Mouse (Mus musculus): ENCODE measurements around the gene Psmf1. TPM values are rescaled to one million over a fixed set of nuclear protein-coding genes. Genes with fewer than 3 reads are reported as not detected.

Gene Psmf1
- polyA plus RNA-seq, 2 experiments: 23.9 to 46.2 TPM

- no peak overlapping the region for H3K4me3 ChIP-seq (ENCODE audit: insufficient read depth in 1 of 2, low read depth in 2 of 2, low read length in 2 of 2)
- no peak overlapping the region for H3K9ac ChIP-seq (replicated peaks)
- no peak overlapping the region for H3K4me2 ChIP-seq (ENCODE audit: low read depth)
- H3K27ac ChIP-seq: no peak overlapping the region
- no peak for ATAC-seq (ENCODE audit: insufficient read depth)
- 78% methylated on average over 2 of the region's 2 CpGs for WGBS (ENCODE audit: insufficient replicate concordance)
- no peaks in the 10 kb centered on the region for H3K4me1 ChIP-seq (replicated peaks; ENCODE audit: control insufficient read depth in 2 of 2, insufficient read depth in 2 of 2, low read length in 1 of 2)
- no peak for TF ChIP-seq CTCF (IDR thresholded peaks at IDR 0.05; ENCODE audit: low read depth)
- TF ChIP-seq EP300 (IDR thresholded peaks at IDR 0.05; ENCODE audit: low read depth): no peak
- peaks cover 39% of the 10 kb centered on the region for H3K36me3 ChIP-seq (replicated peaks; ENCODE audit: control insufficient read depth, insufficient read depth, low read depth)
- H3K27me3 ChIP-seq (ENCODE audit: control insufficient read depth, insufficient read depth, low read length): no peaks in the 10 kb centered on the region
- H3K9me3 ChIP-seq (ENCODE audit: control insufficient read depth, low read length): no peaks in the 10 kb centered on the region
- DNase-seq (ENCODE audit: low read depth in 3 of 3, low spot score in 3 of 3): no peak
Measured at GRCm38 (mm10) chr2:151716318-151717055, 27.5 kb downstream of the Psmf1 start.

GRCm38 (mm10) chr2:151715526-151715925 lies 28.5 kb downstream of the Psmf1 start:
- no peaks in the 10 kb centered on the region for H3K27me3 ChIP-seq (ENCODE audit: control insufficient read depth, insufficient read depth, low read length)
- H3K9me3 ChIP-seq (ENCODE audit: control insufficient read depth, low read length): no peaks in the 10 kb centered on the region
- H3K4me1 ChIP-seq (replicated peaks; ENCODE audit: control insufficient read depth in 2 of 2, insufficient read depth in 2 of 2, low read length in 1 of 2): no peaks in the 10 kb centered on the region
- ATAC-seq (ENCODE audit: insufficient read depth) (no peak), DNase-seq (ENCODE audit: low read depth in 3 of 3, low spot score in 3 of 3) (no peak)
- TF ChIP-seq CTCF (IDR thresholded peaks at IDR 0.05; ENCODE audit: low read depth) (no peak), EP300 (IDR thresholded peaks at IDR 0.05; ENCODE audit: low read depth) (no peak)
- H3K4me2 ChIP-seq (ENCODE audit: low read depth): no peak overlapping the region
- H3K27ac ChIP-seq: no peak overlapping the region
- H3K4me3 ChIP-seq (ENCODE audit: insufficient read depth in 1 of 2, low read depth in 2 of 2, low read length in 2 of 2): no peak overlapping the region
- WGBS (ENCODE audit: insufficient replicate concordance): 84% methylated on average over 4 of the region's 4 CpGs
- H3K36me3 ChIP-seq (replicated peaks; ENCODE audit: control insufficient read depth, insufficient read depth, low read depth): peaks cover 34% of the 10 kb centered on the region
- no peak overlapping the region for H3K9ac ChIP-seq (replicated peaks)

GRCm38 (mm10) chr2:151712647-151713046 lies 31.3 kb downstream of the Psmf1 start:
- no peak overlapping the region for H3K9ac ChIP-seq (replicated peaks)
- ATAC-seq (ENCODE audit: insufficient read depth): no peak
- H3K27me3 ChIP-seq (ENCODE audit: control insufficient read depth, insufficient read depth, low read length): no peaks in the 10 kb centered on the region
- H3K4me1 ChIP-seq (replicated peaks; ENCODE audit: control insufficient read depth in 2 of 2, insufficient read depth in 2 of 2, low read length in 1 of 2): no peaks in the 10 kb centered on the region
- peaks cover 8% of the 10 kb centered on the region; the same call in 1 of the 2 replicates for H3K36me3 ChIP-seq (replicated peaks; ENCODE audit: control insufficient read depth, insufficient read depth, low read depth)
- DNase-seq (ENCODE audit: low read depth in 3 of 3, low spot score in 3 of 3): peak in 2 of 3 experiments; percentile 9 to 11
- H3K4me3 ChIP-seq (ENCODE audit: insufficient read depth in 1 of 2, low read depth in 2 of 2, low read length in 2 of 2): no peak overlapping the region
- H3K9me3 ChIP-seq (ENCODE audit: control insufficient read depth, low read length): no peaks in the 10 kb centered on the region
- WGBS (ENCODE audit: insufficient replicate concordance): 20% methylated on average over 3 of the region's 3 CpGs
- no peak overlapping the region for H3K4me2 ChIP-seq (ENCODE audit: low read depth)
- TF ChIP-seq EP300 (IDR thresholded peaks at IDR 0.05; ENCODE audit: low read depth) (no peak), CTCF (IDR thresholded peaks at IDR 0.05; ENCODE audit: low read depth) (no peak)
- H3K27ac ChIP-seq: no peak overlapping the region

- Histone ChIP-seq H3K36me3 (replicated peaks; ENCODE audit: control insufficient read depth, insufficient read depth, low read depth) (no peaks in the 10 kb centered on the region), H3K4me3 (ENCODE audit: insufficient read depth in 1 of 2, low read depth in 2 of 2, low read length in 2 of 2) (peak overlapping the region in 1 of 2 experiments; percentile 42; a peak in 2 of 4 replicates), H3K9ac (replicated peaks) (no peak overlapping the region), H3K27ac (no peak overlapping the region), H3K27me3 (ENCODE audit: control insufficient read depth, insufficient read depth, low read length) (peaks cover 46% of the 10 kb centered on the region), H3K9me3 (ENCODE audit: control insufficient read depth, low read length) (no peaks in the 10 kb centered on the region), H3K4me2 (ENCODE audit: low read depth) (peak overlapping the region; percentile 59), H3K4me1 (replicated peaks; ENCODE audit: control insufficient read depth in 2 of 2, insufficient read depth in 2 of 2, low read length in 1 of 2) (no peaks in the 10 kb centered on the region)
- 4% methylated on average over 17 of the region's 17 CpGs for WGBS (ENCODE audit: insufficient replicate concordance)
- DNase-seq (ENCODE audit: low read depth in 3 of 3, low spot score in 3 of 3) (no peak), ATAC-seq (ENCODE audit: insufficient read depth) (no peak)
- no peak for TF ChIP-seq EP300 (IDR thresholded peaks at IDR 0.05; ENCODE audit: low read depth)
- no peak for TF ChIP-seq CTCF (IDR thresholded peaks at IDR 0.05; ENCODE audit: low read depth)
Measured at GRCm38 (mm10) chr2:151702851-151703190, 41.2 kb downstream of the Psmf1 start.

- TF ChIP-seq CTCF (IDR thresholded peaks at IDR 0.05; ENCODE audit: low read depth) (no peak), EP300 (IDR thresholded peaks at IDR 0.05; ENCODE audit: low read depth) (no peak)
- peaks cover 46% of the 10 kb centered on the region for H3K27me3 ChIP-seq (ENCODE audit: control insufficient read depth, insufficient read depth, low read length)
- under 1% methylated on average over 91 of the region's 97 CpGs for WGBS (ENCODE audit: insufficient replicate concordance)
- H3K36me3 ChIP-seq (replicated peaks; ENCODE audit: control insufficient read depth, insufficient read depth, low read depth): no peaks in the 10 kb centered on the region
- H3K4me1 ChIP-seq (replicated peaks; ENCODE audit: control insufficient read depth in 2 of 2, insufficient read depth in 2 of 2, low read length in 1 of 2): no peaks in the 10 kb centered on the region
- H3K27ac ChIP-seq: no peak overlapping the region
- DNase-seq (ENCODE audit: low read depth in 3 of 3, low spot score in 3 of 3): no peak
- H3K9me3 ChIP-seq (ENCODE audit: control insufficient read depth, low read length): no peaks in the 10 kb centered on the region
- ATAC-seq (ENCODE audit: insufficient read depth): peak; percentile 51; the same call in 1 of the 2 replicates
- H3K4me2 ChIP-seq (ENCODE audit: low read depth): peak overlapping the region; percentile 59
- H3K4me3 ChIP-seq (ENCODE audit: insufficient read depth in 1 of 2, low read depth in 2 of 2, low read length in 2 of 2): peak overlapping the region in 1 of 2 experiments; percentile 42; a peak in 2 of 4 replicates
- no peak overlapping the region for H3K9ac ChIP-seq (replicated peaks)
Measured at GRCm38 (mm10) chr2:151702146-151702850, 41.7 kb downstream of the Psmf1 start.
